Mouse (Mus musculus): ENCODE results near the gene Pdlim7.

GRCm38 (mm10) chr13:55513828-55514227 lies 352 bp upstream of the Pdlim7 start:
- TF ChIP-seq MEF2A (IDR thresholded peaks at IDR 0.05; ENCODE audit: borderline replicate concordance, low read depth, low read length) (no peak), RAD21 (IDR thresholded peaks at IDR 0.05; ENCODE audit: low read depth, low read length) (no peak)

Measured in CH12.LX (cell line).